ENCODE assay signal across 8 mouse cellular contexts in genomic region chr14:47074045-47074666, GRCm38 (mm10).
DNase-seq lines count a peak whose midpoint lies in the region; ATAC-seq and TF ChIP-seq lines count a peak whose summit lies in the region.

No protein-coding gene starts in this region.

- TF ChIP-seq CTCF in liver, embryonic 14.5 days (IDR thresholded peaks at IDR 0.05; ENCODE audit: low read depth) = peak; percentile 36

- H3K9me3 ChIP-seq in hindbrain, embryonic 10.5 days = no peaks in the 10 kb centered on the region
- H3K9me3 ChIP-seq in hindbrain, embryonic 13.5 days = no peaks in the 10 kb centered on the region
- no peaks in the 10 kb centered on the region for H3K9me3 ChIP-seq in liver, embryonic 14.5 days (ENCODE audit: control insufficient read depth, low read length)

- peaks cover 9% of the 10 kb centered on the region; the same call in 1 of the 2 replicates for H3K4me1 ChIP-seq in hindbrain, embryonic 10.5 days (replicated peaks)
- H3K4me1 ChIP-seq in hindbrain, embryonic 13.5 days (replicated peaks) = no peaks in the 10 kb centered on the region
- H3K4me1 ChIP-seq in liver, embryonic 14.5 days (replicated peaks; ENCODE audit: control insufficient read depth in 2 of 2, insufficient read depth in 2 of 2, low read length in 1 of 2) = no peaks in the 10 kb centered on the region

- peak; percentile 27 for DNase-seq in hindbrain, embryonic 10.5 days (ENCODE audit: low spot score)
- peak; percentile 47 for DNase-seq in thymus, postnatal 4 days
- no peak for DNase-seq in thymus, postnatal 10 days (ENCODE audit: low spot score in 2 of 2)
- DNase-seq in liver, embryonic 14.5 days (ENCODE audit: low read depth in 3 of 3, low spot score in 3 of 3) = no peak
- DNase-seq in spleen, adult 12 weeks (ENCODE audit: low spot score) = no peak
- no peak for DNase-seq in left cerebral cortex, adult 11 months (ENCODE audit: low spot score)

- H3K4me2 ChIP-seq in hindbrain, embryonic 13.5 days = no peak overlapping the region
- no peak overlapping the region for H3K4me2 ChIP-seq in liver, embryonic 14.5 days (ENCODE audit: low read depth)

- peaks cover 5% of the 10 kb centered on the region; the same call in 1 of the 2 replicates for H3K36me3 ChIP-seq in hindbrain, embryonic 10.5 days
- no peaks in the 10 kb centered on the region for H3K36me3 ChIP-seq in hindbrain, embryonic 13.5 days
- no peaks in the 10 kb centered on the region for H3K36me3 ChIP-seq in liver, embryonic 14.5 days (replicated peaks; ENCODE audit: control insufficient read depth, insufficient read depth, low read depth)

- no peaks in the 10 kb centered on the region for H3K27me3 ChIP-seq in hindbrain, embryonic 10.5 days (ENCODE audit: insufficient read depth, poor library complexity, severe bottlenecking)
- no peaks in the 10 kb centered on the region for H3K27me3 ChIP-seq in hindbrain, embryonic 13.5 days
- H3K27me3 ChIP-seq in liver, embryonic 14.5 days (ENCODE audit: control insufficient read depth, insufficient read depth, low read length) = no peaks in the 10 kb centered on the region

- H3K27ac ChIP-seq in hindbrain, embryonic 10.5 days = no peak overlapping the region
- H3K27ac ChIP-seq in hindbrain, embryonic 13.5 days = no peak overlapping the region
- no peak overlapping the region for H3K27ac ChIP-seq in liver, embryonic 14.5 days

- no peak for TF ChIP-seq EP300 in liver, embryonic 14.5 days (IDR thresholded peaks at IDR 0.05; ENCODE audit: low read depth)

- 56% methylated on average over 18 of the region's 18 CpGs for WGBS in hindbrain, embryonic 10.5 days
- 65% methylated on average over 18 of the region's 18 CpGs for WGBS in hindbrain, embryonic 13.5 days
- 54% methylated on average over 18 of the region's 18 CpGs for WGBS in liver, embryonic 14.5 days (ENCODE audit: insufficient replicate concordance)

- H3K4me3 ChIP-seq in hindbrain, embryonic 10.5 days = no peak overlapping the region
- no peak overlapping the region for H3K4me3 ChIP-seq in hindbrain, embryonic 13.5 days
- H3K4me3 ChIP-seq in liver, embryonic 14.5 days (ENCODE audit: insufficient read depth in 1 of 2, low read depth in 2 of 2, low read length in 2 of 2) = no peak overlapping the region

- H3K9ac ChIP-seq in hindbrain, embryonic 13.5 days = no peak overlapping the region
- no peak overlapping the region for H3K9ac ChIP-seq in liver, embryonic 14.5 days (replicated peaks)

- ATAC-seq in hindbrain, embryonic 13.5 days (ENCODE audit: low FRiP score) = no peak
- 0 out of 2 replicates have a peak, but pooled peaks have one; percentile 28 for ATAC-seq in common myeloid progenitor, adult 5-6 weeks (replicated peaks; ENCODE audit: low read depth, poor library complexity, severe bottlenecking)
- ATAC-seq in liver, embryonic 14.5 days (ENCODE audit: insufficient read depth) = no peak

Comparison
In these comparisons a context has a peak if more than half of its experiments do, and no peak if none do; other contexts are left out.
1. DNase-seq: peak in hindbrain, embryonic 10.5 days (single experiment) and thymus, postnatal 4 days (single experiment); none in thymus, postnatal 10 days (0 of 2), liver, embryonic 14.5 days (0 of 3), spleen, adult 12 weeks (single experiment) and left cerebral cortex, adult 11 months (single experiment).